Mouse (Mus musculus) liver, adult 2 months (tissue): ENCODE results near the gene Bub3. TPM values are rescaled to one million over a fixed set of nuclear protein-coding genes. Genes with fewer than 3 reads are reported as not detected.

Source experiments
- DNase-seq: peaks from one replicate; pipeline ENCODE4 v3.0.0-alpha.2; 2011; ENCODE audit warnings: low read depth, low spot score; ENCODE audit errors: extremely low read depth
- H3K27ac ChIP-seq: fragments of 200-500 bp; replicated peaks from 2 replicates; pipeline ENCODE4 v1.5.1; 2012; ENCODE audit warnings: low read depth, mild to moderate bottlenecking, control low read depth, inconsistent platforms, low read length; ENCODE audit not compliant: insufficient read depth
- H3K27me3 ChIP-seq: fragments of 200-500 bp; 2 replicates; pipeline ENCODE4 v1.6.1; 2012; ENCODE audit warnings: mild to moderate bottlenecking, moderate library complexity, low read length, inconsistent platforms; ENCODE audit not compliant: control insufficient read depth, insufficient read depth
- H3K36me3 ChIP-seq: fragments of 200-500 bp; 2 replicates; pipeline ENCODE4 v1.6.1; 2012; ENCODE audit warnings: low read length, inconsistent platforms; ENCODE audit not compliant: control insufficient read depth, insufficient read depth
- H3K4me1 ChIP-seq: fragments of 200-500 bp; 2 replicates; pipeline ENCODE4 v1.6.1; 2011; ENCODE audit warnings: low read length; ENCODE audit not compliant: control insufficient read depth, insufficient read depth
- H3K4me3 ChIP-seq: fragments of 200-500 bp; 2 replicates; pipeline ENCODE4 v1.5.1; 2011; ENCODE audit warnings: low read depth, mild to moderate bottlenecking, control low read depth, low read length, moderate library complexity; ENCODE audit not compliant: insufficient read depth
- H3K79me2 ChIP-seq: fragments of 200-500 bp; 2 replicates; pipeline ENCODE4 v1.6.1; 2012; ENCODE audit warnings: inconsistent platforms, mild to moderate bottlenecking, low read length, moderate library complexity; ENCODE audit not compliant: control insufficient read depth, insufficient read depth
- H3K9ac ChIP-seq: fragments of 200-500 bp; 2 replicates; pipeline ENCODE4 v1.6.1; 2012; ENCODE audit warnings: low read depth, mild to moderate bottlenecking, control low read depth, inconsistent platforms, low read length
- CTCF ChIP-seq: fragments of 200-500 bp; IDR thresholded peaks from 2 replicates; pipeline ENCODE4 v1.5.1; 2011; ENCODE audit warnings: low read depth, low read length, control low read depth
- POLR2A ChIP-seq: fragments of 200-500 bp; IDR thresholded peaks from 2 replicates; pipeline ENCODE4 v1.6.1; 2011; ENCODE audit warnings: low read length, control low read depth; ENCODE audit not compliant: insufficient read depth; ENCODE audit errors: extremely low read depth
- WGBS: fragments of 180-500 bp; shearing (Covaris S2); methylation state at CpG from one replicate; pipeline ENCODE4 v1.1.7; 2018; 5-methylcytosine and 5-hydroxymethylcytosine counted together
- polyA plus RNA-seq: library from polyadenylated mRNA; depleted of rRNA; stranded (reverse); fragments of >200 nt; gene quantifications from 2 replicates; pipeline ENCODE4 v1.2.3, GENCODE M21; 2012; rRNA removed
- total RNA-seq: library from RNA; depleted of rRNA; stranded (reverse); fragments of >200 nt; gene quantifications from 2 replicates; pipeline ENCODE4 v1.2.3, GENCODE M21; 2014; rRNA removed

Bub3 gene
- total RNA-seq = 25.4 and 26.8 TPM in 2 replicates
- polyA plus RNA-seq = 24.5 and 25.2 TPM in 2 replicates

- WGBS = under 1% methylated on average over 47 of the region's 51 CpGs
- TF ChIP-seq POLR2A (peak; percentile 87), CTCF (no peak)
- Histone ChIP-seq H3K27me3 (peaks cover 14% of the 10 kb centered on the region), H3K36me3 (peaks cover 26% of the 10 kb centered on the region), H3K27ac (peak within 1 kb of the TSS; percentile 78), H3K79me2 (no peaks in the 10 kb centered on the region), H3K9ac (peak within 1 kb of the TSS; percentile 87), H3K4me3 (peak within 1 kb of the TSS; percentile 90), H3K4me1 (peaks cover 10% of the 10 kb centered on the region)
- DNase-seq = peak; percentile 96
These were observed at the start of gene Bub3 for GRCm38 (mm10) chr7:131559986-131560696. Bub3 (plus strand) TSS chr7:131560222.

GRCm38 (mm10) chr7:131539979-131540378, 20.0 kb upstream of the Bub3 start:
- peak; percentile 56 for DNase-seq
- H3K4me1 ChIP-seq = peaks cover 3% of the 10 kb centered on the region; the same call in 1 of the 2 replicates
- H3K27me3 ChIP-seq = peaks cover 28% of the 10 kb centered on the region
- no peaks in the 10 kb centered on the region for H3K79me2 ChIP-seq
- H3K36me3 ChIP-seq = no peaks in the 10 kb centered on the region
- TF ChIP-seq POLR2A (no peak), CTCF (peak; percentile 87)
- WGBS = under 1% methylated on average over 7 of the region's 7 CpGs
- no peak overlapping the region for H3K4me3 ChIP-seq
- no peak overlapping the region for H3K9ac ChIP-seq
- H3K27ac ChIP-seq = no peak overlapping the region

GRCm38 (mm10) chr7:131541184-131542114, 18.6 kb upstream of the Bub3 start:
- WGBS = 4% methylated on average over 41 of the region's 41 CpGs

GRCm38 (mm10) chr7:131542115-131542871, 17.7 kb upstream of the Bub3 start, which contains the start of gene Hmx3:
Hmx3 (plus strand) TSS chr7:131542867.
- Histone ChIP-seq H3K36me3 (no peaks in the 10 kb centered on the region), H3K79me2 (no peaks in the 10 kb centered on the region), H3K4me3 (no peak within 1 kb of the TSS; the same call in 1 of the 2 replicates), H3K9ac (no peak within 1 kb of the TSS), H3K4me1 (peaks cover 3% of the 10 kb centered on the region; the same call in 1 of the 2 replicates), H3K27ac (no peak within 1 kb of the TSS), H3K27me3 (peaks cover 39% of the 10 kb centered on the region)
- DNase-seq = no peak
- no peak for TF ChIP-seq CTCF
- no peak for TF ChIP-seq POLR2A
- WGBS = 2% methylated on average over 65 of the region's 65 CpGs

More at GRCm38 (mm10) chr7:131541184-131542114, 18.6 kb upstream of the Bub3 start:
- H3K27ac ChIP-seq = no peak overlapping the region
- no peaks in the 10 kb centered on the region for H3K36me3 ChIP-seq
- DNase-seq = no peak
- H3K79me2 ChIP-seq = no peaks in the 10 kb centered on the region
- TF ChIP-seq CTCF (no peak), POLR2A (no peak)
- H3K4me3 ChIP-seq = no peak overlapping the region
- H3K27me3 ChIP-seq = peaks cover 34% of the 10 kb centered on the region
- peaks cover 3% of the 10 kb centered on the region; the same call in 1 of the 2 replicates for H3K4me1 ChIP-seq
- H3K9ac ChIP-seq = no peak overlapping the region

GRCm38 (mm10) chr7:131542872-131543622, 17.0 kb upstream of the Bub3 start:
- H3K79me2 ChIP-seq = no peaks in the 10 kb centered on the region
- peaks cover 41% of the 10 kb centered on the region for H3K27me3 ChIP-seq
- TF ChIP-seq CTCF (no peak), POLR2A (no peak)
- no peak overlapping the region for H3K27ac ChIP-seq
- no peaks in the 10 kb centered on the region for H3K36me3 ChIP-seq
- H3K4me1 ChIP-seq = peaks cover 3% of the 10 kb centered on the region; the same call in 1 of the 2 replicates
- H3K9ac ChIP-seq = no peak overlapping the region
- 2% methylated on average over 64 of the region's 71 CpGs for WGBS
- no peak overlapping the region for H3K4me3 ChIP-seq
- DNase-seq = no peak
